In the genomic region with DNA sequence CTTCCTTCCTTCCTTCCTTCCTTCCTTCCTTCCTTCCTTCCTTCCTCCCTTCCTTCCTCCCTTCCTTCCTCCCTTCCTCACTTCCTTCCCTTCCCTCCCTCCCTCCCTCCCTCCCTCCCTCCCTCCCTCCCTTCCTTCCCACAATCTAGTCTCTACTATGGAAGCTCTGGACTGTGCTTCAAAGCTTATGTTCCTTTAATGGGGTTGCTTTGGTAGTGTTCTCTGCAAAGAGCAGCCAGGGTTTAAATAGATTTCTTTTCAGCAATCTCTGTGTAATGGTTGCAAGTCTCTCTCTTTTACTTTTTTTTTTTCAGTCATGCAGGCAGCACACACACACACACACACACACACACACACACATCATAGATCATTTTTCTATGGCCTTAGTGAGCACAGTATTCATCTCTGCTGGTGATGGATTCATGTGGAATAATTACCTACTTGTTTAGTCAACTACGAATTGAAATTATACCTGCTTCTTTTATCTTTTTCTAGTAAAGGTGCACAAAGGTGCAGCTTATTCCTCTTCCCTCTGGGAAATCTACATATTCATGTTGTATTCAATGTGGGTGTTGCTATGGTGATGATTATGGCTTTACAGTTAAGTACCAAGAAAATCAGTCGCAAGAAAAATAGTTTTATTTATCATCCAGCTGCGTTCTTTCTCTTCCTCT, we compare ENCODE assay signal across 22 mouse cellular contexts.
DNase-seq lines count a peak whose midpoint lies in the region; ATAC-seq lines count a peak whose summit lies in the region.
"Had no signal": no experiment of that assay in that cellular context is flagged by ENCODE, and none has a peak within 500 bp of the region (broad histone marks: within the 10 kb centered on the region; RNA-seq: fewer than 3 reads in every experiment).

No protein-coding gene starts in this region.

- H3K9ac ChIP-seq in midbrain, embryonic 14.5 days (replicated peaks; ENCODE audit: low read length) = no peak overlapping the region
- H3K9ac ChIP-seq in midbrain, embryonic 11.5 days (ENCODE audit: low read length) = no peak overlapping the region
- H3K9ac ChIP-seq in midbrain, embryonic 15.5 days = no peak overlapping the region
- H3K9ac ChIP-seq: embryonic facial prominence, embryonic 15.5 days; hindbrain, embryonic 12.5 days had no signal

- H3K36me3 ChIP-seq in midbrain, embryonic 14.5 days (ENCODE audit: control insufficient read depth, insufficient read depth, low read length) = no peaks in the 10 kb centered on the region
- no peaks in the 10 kb centered on the region for H3K36me3 ChIP-seq in midbrain, embryonic 11.5 days (ENCODE audit: control insufficient read depth, insufficient read depth, low read length)
- no peaks in the 10 kb centered on the region for H3K36me3 ChIP-seq in midbrain, embryonic 15.5 days (replicated peaks)
- H3K36me3 ChIP-seq: embryonic facial prominence, embryonic 15.5 days; heart, embryonic 10.5 days; hindbrain, embryonic 12.5 days had no signal

- 57% methylated on average over 3 of the region's 3 CpGs for WGBS in midbrain, embryonic 14.5 days
- 89% methylated on average over 3 of the region's 3 CpGs for WGBS in midbrain, embryonic 11.5 days
- WGBS in midbrain, embryonic 15.5 days = 53% methylated on average over 3 of the region's 3 CpGs

- ATAC-seq in midbrain, embryonic 14.5 days (ENCODE audit: low FRiP score, low TSS enrichment) = no peak
- ATAC-seq in midbrain, embryonic 11.5 days (ENCODE audit: low FRiP score) = no peak
- ATAC-seq in midbrain, embryonic 15.5 days (replicated peaks) = peak; percentile 72
- ATAC-seq: inflammation-experienced regulatory T-cells, adult 6 months; intestine, postnatal 0 days had no signal

- H3K9me3 ChIP-seq in midbrain, embryonic 14.5 days (ENCODE audit: control insufficient read depth, low read length) = no peaks in the 10 kb centered on the region
- H3K9me3 ChIP-seq in midbrain, embryonic 11.5 days (ENCODE audit: control insufficient read depth, low read length) = no peaks in the 10 kb centered on the region
- no peaks in the 10 kb centered on the region for H3K9me3 ChIP-seq in midbrain, embryonic 15.5 days
- H3K9me3 ChIP-seq: embryonic facial prominence, embryonic 15.5 days; heart, embryonic 10.5 days; hindbrain, embryonic 12.5 days had no signal

- H3K4me2 ChIP-seq in midbrain, embryonic 14.5 days (ENCODE audit: low read length) = no peak overlapping the region
- no peak overlapping the region for H3K4me2 ChIP-seq in midbrain, embryonic 11.5 days
- H3K4me2 ChIP-seq in midbrain, embryonic 15.5 days = no peak overlapping the region
- H3K4me2 ChIP-seq: embryonic facial prominence, embryonic 15.5 days; hindbrain, embryonic 12.5 days had no signal

- DNase-seq in heart, adult 11 months = peak; percentile 16
- DNase-seq in heart, adult 18-20 months = no peak
- DNase-seq in midbrain, embryonic 14.5 days = peak; percentile 50
- no peak for DNase-seq in midbrain, embryonic 11.5 days (ENCODE audit: low spot score, missing footprints)
- DNase-seq in layer of hippocampus, adult 18-20 months (ENCODE audit: low spot score in 2 of 2) = no peak
- no peak for DNase-seq in cerebellum, postnatal 36 days
- DNase-seq: adrenal gland, adult 2 months; adrenal gland, postnatal 25 days; cerebellum, adult 2 months; cerebellum, postnatal 10 days; embryo, embryonic 11 days; gastrocnemius, adult 2 months; gastrocnemius, postnatal 25 days; heart, postnatal 10 days; heart, postnatal 4 days had no signal

- no peak overlapping the region for H3K27ac ChIP-seq in midbrain, embryonic 14.5 days (replicated peaks; ENCODE audit: low read depth, low read length)
- no peak overlapping the region for H3K27ac ChIP-seq in midbrain, embryonic 11.5 days (ENCODE audit: low read depth, low read length)
- peak overlapping the region; percentile 60 for H3K27ac ChIP-seq in midbrain, embryonic 15.5 days
- H3K27ac ChIP-seq: embryonic facial prominence, embryonic 15.5 days; gastrocnemius, adult 2 months; heart, embryonic 10.5 days; hindbrain, embryonic 12.5 days had no signal

- H3K27me3 ChIP-seq in midbrain, embryonic 14.5 days (ENCODE audit: control insufficient read depth, insufficient read depth, low read length) = no peaks in the 10 kb centered on the region
- H3K27me3 ChIP-seq in midbrain, embryonic 11.5 days (ENCODE audit: control insufficient read depth, insufficient read depth, low read length) = no peaks in the 10 kb centered on the region
- no peaks in the 10 kb centered on the region for H3K27me3 ChIP-seq in midbrain, embryonic 15.5 days (replicated peaks)
- H3K27me3 ChIP-seq: embryonic facial prominence, embryonic 15.5 days; hindbrain, embryonic 12.5 days had no signal

- no peak overlapping the region for H3K4me3 ChIP-seq in midbrain, embryonic 14.5 days (replicated peaks; ENCODE audit: low read depth, low read length)
- H3K4me3 ChIP-seq in midbrain, embryonic 11.5 days (ENCODE audit: low read depth, low read length) = no peak overlapping the region
- H3K4me3 ChIP-seq in midbrain, embryonic 15.5 days = no peak overlapping the region
- H3K4me3 ChIP-seq: embryonic facial prominence, embryonic 15.5 days; erythroblast, embryonic 14.5 days; gastrocnemius, adult 2 months; heart, embryonic 10.5 days; hindbrain, embryonic 12.5 days had no signal

- H3K4me1 ChIP-seq in midbrain, embryonic 14.5 days (ENCODE audit: control insufficient read depth, insufficient read depth, low read length) = no peaks in the 10 kb centered on the region
- no peaks in the 10 kb centered on the region; the same call in 1 of the 2 replicates for H3K4me1 ChIP-seq in midbrain, embryonic 11.5 days (ENCODE audit: control insufficient read depth, insufficient read depth, low read length)
- H3K4me1 ChIP-seq in midbrain, embryonic 15.5 days = 0 out of 2 replicates have a peak, but pooled peaks cover 6% of the 10 kb centered on the region
- H3K4me1 ChIP-seq: hindbrain, embryonic 12.5 days had no signal

Comparison
In these comparisons a context has a peak if more than half of its experiments do, and no peak if none do; other contexts are left out.
1. DNase-seq: peak in heart, adult 11 months (single experiment) and midbrain, embryonic 14.5 days (single experiment); none in heart, adult 18-20 months (0 of 2), midbrain, embryonic 11.5 days (single experiment), layer of hippocampus, adult 18-20 months (0 of 2) and cerebellum, postnatal 36 days (0 of 2).